ENCODE assay signal across 19 mouse cellular contexts in the genomic region with DNA sequence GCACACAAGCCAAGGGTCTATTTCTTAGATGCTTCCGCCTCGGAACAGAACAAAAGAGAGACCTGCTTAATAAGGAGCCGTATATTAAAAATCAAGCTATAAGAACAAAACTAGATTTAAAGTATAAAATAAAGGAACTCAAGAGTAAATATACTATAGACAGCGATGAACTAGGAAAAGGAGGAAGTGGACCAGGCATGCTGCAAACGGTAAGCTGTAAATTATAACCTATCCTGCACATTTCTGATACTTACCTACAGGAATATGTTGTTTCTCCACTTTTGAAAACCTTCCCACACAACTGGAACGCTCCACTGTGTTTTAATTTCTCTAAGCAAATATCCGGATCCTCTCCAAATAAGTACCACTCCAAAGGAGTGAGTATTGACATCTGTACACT.
"Had no signal": no experiment of that assay in that cellular context is flagged by ENCODE, and none has a peak within 500 bp of the region (broad histone marks: within the 10 kb centered on the region; RNA-seq: fewer than 3 reads in every experiment).

No protein-coding gene starts in this region.

- H3K27ac ChIP-seq: liver, embryonic 12.5 days; liver, embryonic 14.5 days; lung, embryonic 15.5 days; midbrain, embryonic 10.5 days; midbrain, embryonic 12.5 days; neural tube, embryonic 13.5 days; neural tube, embryonic 15.5 days had no signal

- H3K9me3 ChIP-seq: liver, embryonic 12.5 days; lung, embryonic 15.5 days; midbrain, embryonic 10.5 days; midbrain, embryonic 12.5 days; neural tube, embryonic 13.5 days; neural tube, embryonic 15.5 days had no signal

- ATAC-seq: liver, embryonic 12.5 days; midbrain, embryonic 16.5 days had no signal

- H3K4me2 ChIP-seq: liver, embryonic 12.5 days; lung, embryonic 15.5 days; midbrain, embryonic 12.5 days; neural tube, embryonic 13.5 days; neural tube, embryonic 15.5 days had no signal

- H3K4me1 ChIP-seq: midbrain, embryonic 10.5 days; midbrain, embryonic 12.5 days had no signal

- H3K4me3 ChIP-seq: liver, embryonic 12.5 days; lung, embryonic 15.5 days; midbrain, embryonic 10.5 days; midbrain, embryonic 12.5 days; myocyte; neural tube, embryonic 13.5 days; neural tube, embryonic 15.5 days had no signal

- DNase-seq: lung, adult 2 months; midbrain, embryonic 14.5 days; retina, postnatal 1 day; right cerebral cortex, adult 18-20 months; right cerebral cortex, postnatal 25 days; right cerebral cortex, postnatal 4 days; spleen, adult 18-20 months; thymus, adult 18-20 months; thymus, postnatal 14 days; thymus, postnatal 36 days had no signal

- H3K27me3 ChIP-seq: liver, embryonic 12.5 days; lung, embryonic 15.5 days; midbrain, embryonic 12.5 days; neural tube, embryonic 13.5 days; neural tube, embryonic 15.5 days had no signal

- H3K36me3 ChIP-seq: lung, embryonic 15.5 days had no signal

- H3K9ac ChIP-seq: liver, embryonic 12.5 days; liver, embryonic 14.5 days; lung, embryonic 15.5 days; midbrain, embryonic 12.5 days; neural tube, embryonic 13.5 days; neural tube, embryonic 15.5 days had no signal
